Mouse (Mus musculus) heart, postnatal 0 days (tissue): ENCODE measurements at regions not wholly inside any gene's neighbourhood (a gene's known extent, or its start where the extent isn't known, plus 50 kb on each side); places are given as distances from the start of the nearest gene placed in this dataset.

Source experiments
- CTCF ChIP-seq: IDR thresholded peaks from 2 replicates; pipeline ENCODE4 v1.5.1; 2016; ENCODE audit warnings: antibody characterized with exemption, control low read depth, low read depth
- EP300 ChIP-seq: IDR thresholded peaks from 2 replicates; pipeline ENCODE4 v1.6.1; 2016; ENCODE audit warnings: antibody characterized with exemption, low read depth

DNA sequence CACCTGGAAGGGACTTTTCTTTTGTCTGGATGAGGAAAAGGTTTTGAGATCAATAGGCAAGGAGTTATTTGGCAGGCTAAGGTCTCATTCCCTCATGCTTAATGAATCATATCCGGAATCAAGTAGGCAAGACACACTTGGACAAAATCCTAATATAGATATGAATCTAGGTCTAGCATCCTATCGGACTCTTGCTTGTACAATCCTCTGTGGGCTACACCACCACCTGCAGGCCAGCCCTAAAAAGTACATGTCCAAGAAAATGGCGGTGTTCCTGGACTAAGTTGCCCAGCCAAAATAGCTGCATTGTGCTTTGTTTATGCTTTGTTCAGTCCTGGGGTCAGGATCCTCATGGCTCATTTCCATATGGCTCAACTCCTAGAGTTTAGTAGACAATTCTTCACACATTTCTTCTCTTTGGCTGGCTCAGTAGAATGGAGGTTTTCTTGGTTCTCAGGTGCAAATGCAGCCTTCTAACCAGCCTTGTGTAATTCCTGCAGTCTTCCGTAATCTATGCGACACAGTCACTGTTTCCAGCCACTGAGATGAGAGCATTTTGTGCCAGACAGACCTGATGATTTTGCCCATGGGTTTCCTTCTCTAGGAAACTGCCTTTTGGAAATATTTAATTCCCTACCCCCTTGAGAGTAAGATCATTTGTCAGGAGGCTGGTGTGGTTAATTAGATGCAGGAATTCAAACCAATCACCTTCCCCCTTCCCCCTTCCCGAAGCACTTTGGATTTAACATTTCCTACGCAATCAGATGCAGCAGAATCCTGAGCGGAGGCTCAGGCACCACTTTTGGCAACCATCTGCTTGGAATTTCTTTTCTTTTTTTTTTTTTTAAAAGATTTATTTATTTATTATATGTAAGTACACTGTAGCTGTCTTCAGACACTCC is 80.6 kb upstream of the Tcf12 start:
- TF ChIP-seq CTCF (peak; percentile 83), EP300 (no peak)
